Mouse (Mus musculus) ES-Bruce4 (cell line): ENCODE results near the gene Ryr1.

ENCODE experiments used
- CTCF ChIP-seq: IDR thresholded peaks from one replicate; pipeline ENCODE4 v1.8.1; 2011; ENCODE audit warnings: low read depth, low read length
- EP300 ChIP-seq: IDR thresholded peaks from 2 replicates; pipeline ENCODE4 v1.6.1; 2011; ENCODE audit warnings: low read depth, low read length; ENCODE audit not compliant: insufficient read depth
- POLR2A ChIP-seq: IDR thresholded peaks from one replicate; pipeline ENCODE4 v1.8.1; 2011; ENCODE audit warnings: low read length; ENCODE audit not compliant: insufficient read depth

DNA sequence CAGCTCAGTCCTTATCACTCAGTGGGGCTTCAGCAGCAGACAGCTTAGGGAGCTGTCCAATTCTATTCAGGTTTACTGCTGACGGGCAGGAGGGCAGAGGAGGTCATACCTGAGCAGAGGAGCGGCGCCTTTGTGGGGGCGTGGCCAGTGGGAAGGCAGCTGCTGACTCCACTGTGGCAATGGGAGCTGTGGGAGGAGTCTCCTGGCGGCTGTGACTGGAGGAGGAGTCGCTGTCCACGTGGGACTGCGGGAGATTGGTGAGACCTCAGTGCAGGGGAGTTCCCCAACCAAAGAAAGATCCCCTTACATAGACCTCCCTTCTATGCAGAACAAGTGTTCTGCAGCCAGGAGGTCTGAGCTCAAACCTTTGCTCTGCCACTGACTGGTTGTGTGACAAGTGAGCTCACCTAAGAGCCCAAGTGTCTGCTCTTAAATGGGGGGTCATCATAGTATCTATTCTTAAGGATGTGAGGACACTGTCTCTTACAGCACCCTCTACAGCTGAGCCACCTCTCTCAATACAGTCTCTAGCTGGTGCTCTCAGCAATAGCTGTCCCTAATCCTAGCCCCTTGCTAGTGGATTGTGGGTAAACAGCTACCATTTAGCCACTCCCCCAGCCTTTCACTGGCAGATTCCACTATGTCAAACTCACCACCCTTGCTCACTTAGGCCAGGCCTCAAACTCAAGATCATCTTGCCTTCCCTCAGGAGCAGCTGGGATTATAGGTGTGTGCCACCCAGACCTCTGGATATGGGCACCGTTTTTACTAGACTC lies 38.0 kb upstream of the Ryr1 start:
- no peak for TF ChIP-seq POLR2A
- no peak for TF ChIP-seq CTCF
- no peak for TF ChIP-seq EP300
